ENCODE assay signal across 8 mouse cellular contexts in the genomic region with DNA sequence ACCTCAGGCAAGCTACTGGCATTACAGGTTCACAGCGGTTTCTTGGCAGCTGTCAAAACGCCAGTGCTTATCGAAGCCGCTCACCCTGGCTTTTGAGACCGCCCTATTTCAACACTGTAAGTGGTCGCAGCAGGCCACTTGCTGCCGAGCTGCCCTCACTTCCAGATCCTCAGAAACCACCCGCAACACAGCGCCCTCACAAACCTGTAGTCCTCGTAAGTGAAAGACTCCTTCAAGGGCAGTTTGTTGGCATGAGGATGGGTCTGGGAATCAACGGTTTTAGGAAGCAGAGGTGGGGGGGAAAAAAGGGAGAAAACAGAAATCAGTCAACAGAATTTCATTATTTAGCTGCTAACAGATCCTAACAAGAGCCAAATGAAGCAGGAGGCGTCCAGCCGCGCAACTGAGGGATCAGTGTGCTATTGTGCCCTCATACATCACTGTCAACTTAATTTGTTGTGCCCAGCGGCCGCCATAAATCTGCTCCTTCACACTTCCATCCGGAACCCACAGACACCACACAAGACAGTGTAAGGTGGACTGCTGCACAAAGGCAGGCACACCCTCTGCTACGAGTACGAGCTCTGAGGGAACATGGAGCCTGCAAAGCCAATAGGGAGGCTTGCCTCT.
DNase-seq lines count a peak whose midpoint lies in the region; ATAC-seq lines count a peak whose summit lies in the region.

No protein-coding gene starts in this region.

- H3K27me3 ChIP-seq in kidney, embryonic 14.5 days (ENCODE audit: control insufficient read depth, insufficient read depth, low read length): no peaks in the 10 kb centered on the region
- H3K27me3 ChIP-seq in hindbrain, embryonic 10.5 days (ENCODE audit: insufficient read depth, poor library complexity, severe bottlenecking): no peaks in the 10 kb centered on the region
- H3K27me3 ChIP-seq in neural tube, embryonic 15.5 days (replicated peaks): no peaks in the 10 kb centered on the region

- no peak overlapping the region for H3K9ac ChIP-seq in kidney, embryonic 14.5 days (ENCODE audit: low read depth, low read length)
- peak overlapping the region; percentile 8; the same call in 1 of the 2 replicates for H3K9ac ChIP-seq in neural tube, embryonic 15.5 days (replicated peaks)

- peaks cover 8% of the 10 kb centered on the region; the same call in 1 of the 2 replicates for H3K4me1 ChIP-seq in kidney, embryonic 14.5 days (ENCODE audit: control insufficient read depth, insufficient read depth, low read length)
- H3K4me1 ChIP-seq in hindbrain, embryonic 10.5 days (replicated peaks): peaks cover 23% of the 10 kb centered on the region
- H3K4me1 ChIP-seq in neural tube, embryonic 15.5 days: peaks cover 20% of the 10 kb centered on the region

- peaks cover 7% of the 10 kb centered on the region; the same call in 1 of the 2 replicates for H3K36me3 ChIP-seq in kidney, embryonic 14.5 days (ENCODE audit: control insufficient read depth, insufficient read depth, low read length)
- H3K36me3 ChIP-seq in hindbrain, embryonic 10.5 days: peaks cover 33% of the 10 kb centered on the region
- H3K36me3 ChIP-seq in neural tube, embryonic 15.5 days: no peaks in the 10 kb centered on the region; the same call in 1 of the 2 replicates

- H3K4me2 ChIP-seq in kidney, embryonic 14.5 days (replicated peaks; ENCODE audit: low read depth, low read length): no peak overlapping the region
- H3K4me2 ChIP-seq in neural tube, embryonic 15.5 days: peak overlapping the region; percentile 40

- H3K9me3 ChIP-seq in kidney, embryonic 14.5 days (ENCODE audit: control insufficient read depth, low read length): no peaks in the 10 kb centered on the region
- no peaks in the 10 kb centered on the region for H3K9me3 ChIP-seq in hindbrain, embryonic 10.5 days
- no peaks in the 10 kb centered on the region for H3K9me3 ChIP-seq in neural tube, embryonic 15.5 days (replicated peaks)

- H3K27ac ChIP-seq in kidney, embryonic 14.5 days (ENCODE audit: low read depth, low read length): no peak overlapping the region
- H3K27ac ChIP-seq in hindbrain, embryonic 10.5 days: peak overlapping the region; percentile 20; the same call in 1 of the 2 replicates
- H3K27ac ChIP-seq in neural tube, embryonic 15.5 days (replicated peaks): peak overlapping the region; percentile 54

- WGBS in kidney, embryonic 14.5 days: 31% methylated on average over 19 of the region's 19 CpGs
- WGBS in hindbrain, embryonic 10.5 days: 44% methylated on average over 19 of the region's 19 CpGs
- 15% methylated on average over 19 of the region's 19 CpGs for WGBS in neural tube, embryonic 15.5 days

- 0 out of 2 replicates have a peak, but pooled peaks have one; percentile 35 for ATAC-seq in kidney, embryonic 14.5 days (ENCODE audit: low FRiP score, low TSS enrichment)
- ATAC-seq in neural tube, embryonic 15.5 days (ENCODE audit: low FRiP score): peak; percentile 64
- no peak for ATAC-seq in cerebellum, adult (ENCODE audit: insufficient number of reproducible peaks, low FRiP score, low TSS enrichment)
- ATAC-seq in inflammation-experienced regulatory T-cells, adult 6 months: no peak
- no peak for ATAC-seq in activated CD4-positive, CD25-positive, alpha-beta regulatory T cell, adult 4 months

- DNase-seq in kidney, adult 9 months: no peak
- DNase-seq in hindbrain, embryonic 10.5 days (ENCODE audit: low spot score): peak; percentile 56
- DNase-seq in lung, postnatal 25 days (ENCODE audit: low spot score): peak; percentile 21

- H3K4me3 ChIP-seq in kidney, embryonic 14.5 days (ENCODE audit: low read length): no peak overlapping the region
- H3K4me3 ChIP-seq in hindbrain, embryonic 10.5 days: 0 out of 2 replicates have a peak overlapping the region, but pooled peaks have one; percentile 0
- no peak overlapping the region for H3K4me3 ChIP-seq in neural tube, embryonic 15.5 days (replicated peaks)

Comparison
In these comparisons a context has a peak if more than half of its experiments do, and no peak if none do; other contexts are left out.
1. ATAC-seq: peak in kidney, embryonic 14.5 days (single experiment) and neural tube, embryonic 15.5 days (single experiment); none in cerebellum, adult (single experiment), inflammation-experienced regulatory T-cells, adult 6 months (single experiment) and activated CD4-positive, CD25-positive, alpha-beta regulatory T cell, adult 4 months (single experiment).